Mouse (Mus musculus): ENCODE results near the gene Pip4k2c. TPM values are rescaled to one million over a fixed set of nuclear protein-coding genes. Genes with fewer than 3 reads are reported as not detected.

Gene Pip4k2c
- polyA plus RNA-seq, 1 experiment: 16.2 TPM

DNA sequence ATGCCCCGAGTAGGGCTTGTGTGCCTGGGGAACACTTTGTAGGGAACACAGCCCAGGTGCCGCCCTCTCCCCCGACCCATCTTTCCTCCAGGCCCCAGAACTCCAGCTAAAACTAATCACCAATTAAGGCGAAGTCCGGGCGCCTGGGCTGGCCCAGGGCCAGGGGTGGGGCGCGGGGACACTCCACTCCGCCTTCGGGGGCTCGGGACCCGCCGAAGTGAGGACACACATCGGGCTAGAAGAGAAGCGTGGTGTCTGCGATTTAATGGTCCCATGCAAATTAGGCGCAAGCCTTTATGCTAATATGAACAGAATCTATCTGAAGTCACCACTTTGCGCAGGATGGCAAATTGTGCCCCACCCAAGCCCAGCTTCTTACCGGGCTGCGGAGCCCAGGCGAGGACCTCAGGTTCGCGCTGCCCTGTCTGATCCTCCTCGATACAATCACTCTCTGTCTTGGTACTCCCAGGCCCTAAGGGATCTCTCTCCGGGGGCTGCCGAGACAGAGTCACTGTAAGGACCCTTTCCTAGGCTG is 22.2 kb downstream of the Pip4k2c start:
- TF ChIP-seq POLR2A (IDR thresholded peaks at IDR 0.05; ENCODE audit: control insufficient read depth, low read depth, low read length) (no peak), CTCF (IDR thresholded peaks at IDR 0.05; ENCODE audit: control insufficient read depth, insufficient read depth, insufficient replicate concordance, low read depth, low read length) (no peak)
- Histone ChIP-seq H3K4me1 (ENCODE audit: control insufficient read depth, insufficient read depth, low read length) (peaks cover 27% of the 10 kb centered on the region), H3K36me3 (ENCODE audit: control insufficient read depth, insufficient read depth, low read length) (no peaks in the 10 kb centered on the region; the same call in 1 of the 2 replicates), H3K27ac (ENCODE audit: control insufficient read depth, insufficient read depth, low read depth, low read length) (peak overlapping the region; percentile 40), H3K4me3 (ENCODE audit: control insufficient read depth, low read depth, low read length) (peak overlapping the region; percentile 64), H3K27me3 (ENCODE audit: control insufficient read depth, insufficient read depth, low read length) (no peaks in the 10 kb centered on the region)

- H3K36me3 ChIP-seq (ENCODE audit: control insufficient read depth, insufficient read depth, low read length): no peaks in the 10 kb centered on the region; the same call in 1 of the 2 replicates
- H3K27me3 ChIP-seq (ENCODE audit: control insufficient read depth, insufficient read depth, low read length): no peaks in the 10 kb centered on the region
- peak overlapping the region; percentile 85 for H3K4me3 ChIP-seq (ENCODE audit: control insufficient read depth, low read depth, low read length)
- peaks cover 30% of the 10 kb centered on the region for H3K4me1 ChIP-seq (ENCODE audit: control insufficient read depth, insufficient read depth, low read length)
- H3K27ac ChIP-seq (ENCODE audit: control insufficient read depth, insufficient read depth, low read depth, low read length): no peak overlapping the region
- TF ChIP-seq CTCF (IDR thresholded peaks at IDR 0.05; ENCODE audit: control insufficient read depth, insufficient read depth, insufficient replicate concordance, low read depth, low read length): no peak
- peak; percentile 40; the same call in 1 of the 2 replicates for TF ChIP-seq POLR2A (IDR thresholded peaks at IDR 0.05; ENCODE audit: control insufficient read depth, low read depth, low read length)
These were observed 22.8 kb downstream of the Pip4k2c start for GRCm38 (mm10) chr10:127188465-127189115.

DNA sequence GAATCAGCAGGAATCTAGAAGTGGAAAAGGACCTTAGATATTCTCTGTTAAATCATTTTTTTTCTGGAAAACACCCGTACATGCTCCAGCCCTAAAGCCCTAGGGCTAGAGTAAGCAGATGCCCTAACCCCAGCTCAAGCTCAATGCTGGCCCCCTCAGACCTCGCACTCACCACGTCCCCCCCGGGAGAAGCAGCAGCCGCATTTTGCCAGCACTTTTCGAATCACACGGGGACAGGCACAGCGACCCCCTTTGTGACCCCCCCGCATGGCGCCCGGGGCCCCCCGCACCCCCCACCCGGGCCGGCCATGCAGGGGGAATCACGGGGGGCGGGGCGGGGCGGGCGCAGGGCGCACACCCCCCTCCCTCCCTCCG is 23.3 kb downstream of the Pip4k2c start:
- H3K27ac ChIP-seq (ENCODE audit: control insufficient read depth, insufficient read depth, low read depth, low read length): no peak overlapping the region
- peak overlapping the region; percentile 85; the same call in 1 of the 2 replicates for H3K4me3 ChIP-seq (ENCODE audit: control insufficient read depth, low read depth, low read length)
- no peaks in the 10 kb centered on the region for H3K36me3 ChIP-seq (ENCODE audit: control insufficient read depth, insufficient read depth, low read length)
- TF ChIP-seq POLR2A (IDR thresholded peaks at IDR 0.05; ENCODE audit: control insufficient read depth, low read depth, low read length): no peak
- TF ChIP-seq CTCF (IDR thresholded peaks at IDR 0.05; ENCODE audit: control insufficient read depth, insufficient read depth, insufficient replicate concordance, low read depth, low read length): no peak
- no peaks in the 10 kb centered on the region for H3K27me3 ChIP-seq (ENCODE audit: control insufficient read depth, insufficient read depth, low read length)
- peaks cover 30% of the 10 kb centered on the region for H3K4me1 ChIP-seq (ENCODE audit: control insufficient read depth, insufficient read depth, low read length)

DNA sequence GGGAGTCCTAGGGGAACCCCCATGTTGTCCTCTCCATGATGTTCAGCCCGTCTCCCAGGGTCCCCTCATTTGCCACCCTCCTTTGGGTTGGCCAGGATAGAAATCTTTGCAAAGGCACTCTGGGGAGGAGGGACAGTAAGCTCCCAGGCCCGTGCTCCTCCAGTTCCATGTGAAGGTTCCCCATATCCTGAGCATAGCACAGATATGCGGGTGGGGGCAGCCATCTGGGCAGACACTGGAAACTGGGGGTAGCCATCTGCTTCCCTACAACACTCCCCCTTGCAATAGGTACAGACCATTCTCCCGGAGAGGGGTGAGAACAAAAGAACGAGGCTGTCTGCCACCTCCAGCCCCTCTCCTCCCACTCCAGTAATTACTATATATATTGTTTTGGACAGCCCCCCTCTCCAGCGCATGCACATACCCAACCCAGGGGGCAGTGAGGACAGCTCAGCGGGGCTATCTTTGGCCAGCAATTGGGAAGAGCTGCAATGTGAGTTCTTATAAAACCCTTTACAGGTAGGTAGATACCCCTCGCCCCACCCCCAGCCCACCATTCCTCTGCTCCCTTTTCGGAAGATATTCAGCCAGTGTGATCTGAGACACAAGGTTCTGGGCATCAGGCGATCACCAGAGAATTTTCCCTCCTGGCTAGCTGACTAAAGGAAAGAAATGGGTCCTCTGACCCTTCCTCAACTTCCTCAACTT is 23.9 kb downstream of the Pip4k2c start:
- H3K4me3 ChIP-seq (ENCODE audit: control insufficient read depth, low read depth, low read length): no peak overlapping the region
- H3K27me3 ChIP-seq (ENCODE audit: control insufficient read depth, insufficient read depth, low read length): no peaks in the 10 kb centered on the region
- H3K27ac ChIP-seq (ENCODE audit: control insufficient read depth, insufficient read depth, low read depth, low read length): no peak overlapping the region
- TF ChIP-seq CTCF (IDR thresholded peaks at IDR 0.05; ENCODE audit: control insufficient read depth, insufficient read depth, insufficient replicate concordance, low read depth, low read length) (no peak), POLR2A (IDR thresholded peaks at IDR 0.05; ENCODE audit: control insufficient read depth, low read depth, low read length) (no peak)
- peaks cover 30% of the 10 kb centered on the region for H3K4me1 ChIP-seq (ENCODE audit: control insufficient read depth, insufficient read depth, low read length)
- H3K36me3 ChIP-seq (ENCODE audit: control insufficient read depth, insufficient read depth, low read length): no peaks in the 10 kb centered on the region

DNA sequence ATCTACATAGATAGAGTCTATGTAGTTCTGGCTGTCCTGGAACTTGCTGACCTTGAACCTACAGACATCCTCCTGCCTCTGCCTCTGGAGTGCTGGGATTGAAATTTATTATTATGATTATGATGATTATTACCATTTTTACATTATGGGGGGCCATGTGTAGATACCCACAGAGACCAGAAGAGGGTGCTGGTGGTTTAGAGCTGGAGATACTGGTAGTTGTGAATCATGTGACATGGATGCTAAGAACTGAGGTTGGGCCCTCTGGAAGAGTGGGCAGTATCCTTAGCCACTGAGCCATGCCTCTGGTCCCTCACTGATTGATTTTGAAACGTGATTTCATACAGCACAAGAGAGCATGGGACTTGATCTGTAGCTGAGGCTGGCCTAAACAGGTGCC is 24.9 kb downstream of the Pip4k2c start:
- Histone ChIP-seq H3K4me3 (ENCODE audit: control insufficient read depth, low read depth, low read length) (no peak overlapping the region), H3K4me1 (ENCODE audit: control insufficient read depth, insufficient read depth, low read length) (peaks cover 30% of the 10 kb centered on the region), H3K36me3 (ENCODE audit: control insufficient read depth, insufficient read depth, low read length) (no peaks in the 10 kb centered on the region), H3K27ac (ENCODE audit: control insufficient read depth, insufficient read depth, low read depth, low read length) (no peak overlapping the region), H3K27me3 (ENCODE audit: control insufficient read depth, insufficient read depth, low read length) (no peaks in the 10 kb centered on the region)
- TF ChIP-seq CTCF (IDR thresholded peaks at IDR 0.05; ENCODE audit: control insufficient read depth, insufficient read depth, insufficient replicate concordance, low read depth, low read length) (no peak), POLR2A (IDR thresholded peaks at IDR 0.05; ENCODE audit: control insufficient read depth, low read depth, low read length) (no peak)

DNA sequence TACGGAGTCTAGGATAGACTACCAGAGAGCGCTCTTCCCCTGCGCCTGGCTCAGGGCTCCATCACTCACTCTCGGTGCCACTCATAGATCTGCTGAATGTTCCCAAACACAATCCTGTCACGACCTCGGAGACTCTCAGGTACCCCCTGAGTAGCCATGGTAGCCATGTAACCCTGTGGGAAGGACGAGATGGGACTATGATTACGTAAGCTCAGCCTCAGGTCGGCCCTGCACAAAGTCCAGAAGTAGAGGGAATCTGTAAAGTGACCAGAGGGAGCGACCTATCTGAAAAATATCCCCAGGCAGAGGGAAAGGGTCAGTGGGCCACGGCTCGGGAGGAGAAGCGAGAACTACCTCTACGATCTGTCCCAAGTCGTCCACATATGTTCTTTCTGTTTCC is 25.9 kb downstream of the Pip4k2c start:
- H3K4me1 ChIP-seq (ENCODE audit: control insufficient read depth, insufficient read depth, low read length): peaks cover 23% of the 10 kb centered on the region
- H3K4me3 ChIP-seq (ENCODE audit: control insufficient read depth, low read depth, low read length): no peak overlapping the region
- H3K27ac ChIP-seq (ENCODE audit: control insufficient read depth, insufficient read depth, low read depth, low read length): no peak overlapping the region
- no peaks in the 10 kb centered on the region for H3K36me3 ChIP-seq (ENCODE audit: control insufficient read depth, insufficient read depth, low read length)
- TF ChIP-seq CTCF (IDR thresholded peaks at IDR 0.05; ENCODE audit: control insufficient read depth, insufficient read depth, insufficient replicate concordance, low read depth, low read length) (no peak), POLR2A (IDR thresholded peaks at IDR 0.05; ENCODE audit: control insufficient read depth, low read depth, low read length) (no peak)
- H3K27me3 ChIP-seq (ENCODE audit: control insufficient read depth, insufficient read depth, low read length): no peaks in the 10 kb centered on the region

- Histone ChIP-seq H3K4me1 (ENCODE audit: control insufficient read depth, insufficient read depth, low read length) (peaks cover 23% of the 10 kb centered on the region), H3K27me3 (ENCODE audit: control insufficient read depth, insufficient read depth, low read length) (no peaks in the 10 kb centered on the region)
These were observed 26.3 kb downstream of the Pip4k2c start for GRCm38 (mm10) chr10:127185101-127185500.

More at GRCm38 (mm10) chr10:127185101-127185500, 26.3 kb downstream of the Pip4k2c start:
- no peak overlapping the region for H3K4me3 ChIP-seq (ENCODE audit: control insufficient read depth, low read depth, low read length)
- no peaks in the 10 kb centered on the region for H3K36me3 ChIP-seq (ENCODE audit: control insufficient read depth, insufficient read depth, low read length)
- H3K27ac ChIP-seq (ENCODE audit: control insufficient read depth, insufficient read depth, low read depth, low read length): no peak overlapping the region
- TF ChIP-seq POLR2A (IDR thresholded peaks at IDR 0.05; ENCODE audit: control insufficient read depth, low read depth, low read length) (no peak), CTCF (IDR thresholded peaks at IDR 0.05; ENCODE audit: control insufficient read depth, insufficient read depth, insufficient replicate concordance, low read depth, low read length) (no peak)

Data from testis, adult 2 months (tissue).